Mouse (Mus musculus): ENCODE data around the gene Gcgr.

GRCm38 (mm10) chr11:120576365-120576981, 46.0 kb downstream of the Gcgr start:
- TF ChIP-seq CTCF (IDR thresholded peaks at IDR 0.05; ENCODE audit: control insufficient read depth, insufficient read depth, insufficient replicate concordance, low read depth, low read length) (no peak), POLR2A (IDR thresholded peaks at IDR 0.05; ENCODE audit: control insufficient read depth, low read depth, low read length) (no peak)
